Mouse (Mus musculus) fat pad, adult 2 months (tissue): ENCODE results near the gene Katnb1.

Experiments used
- DNase-seq: peaks from one replicate; pipeline ENCODE4 v3.0.0-alpha.2; 2011; ENCODE audit warnings: low read depth, low spot score; ENCODE audit errors: extremely low read depth

The Katnb1 gene

DNA sequence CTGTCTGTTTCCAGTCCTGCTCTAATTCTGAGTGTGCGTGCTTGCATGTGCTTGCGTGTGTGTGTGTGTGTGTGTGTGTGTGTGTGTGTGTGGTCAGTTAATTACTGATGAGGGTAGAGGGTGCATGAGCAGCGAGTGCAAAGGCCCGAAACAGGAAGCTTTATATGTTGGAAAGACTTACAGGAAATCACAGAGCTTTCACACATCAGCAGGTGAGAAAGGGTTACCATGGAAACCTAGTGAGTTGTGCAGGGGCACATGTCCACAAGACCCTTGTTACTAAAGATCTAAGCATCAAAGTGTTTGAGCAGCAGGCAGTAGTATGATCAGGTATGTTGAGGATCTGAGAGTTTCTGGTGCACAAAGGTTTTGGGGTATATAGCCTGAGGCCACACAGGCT lies 3.3 kb downstream of the Katnb1 start:
- DNase-seq, result no peak

DNA sequence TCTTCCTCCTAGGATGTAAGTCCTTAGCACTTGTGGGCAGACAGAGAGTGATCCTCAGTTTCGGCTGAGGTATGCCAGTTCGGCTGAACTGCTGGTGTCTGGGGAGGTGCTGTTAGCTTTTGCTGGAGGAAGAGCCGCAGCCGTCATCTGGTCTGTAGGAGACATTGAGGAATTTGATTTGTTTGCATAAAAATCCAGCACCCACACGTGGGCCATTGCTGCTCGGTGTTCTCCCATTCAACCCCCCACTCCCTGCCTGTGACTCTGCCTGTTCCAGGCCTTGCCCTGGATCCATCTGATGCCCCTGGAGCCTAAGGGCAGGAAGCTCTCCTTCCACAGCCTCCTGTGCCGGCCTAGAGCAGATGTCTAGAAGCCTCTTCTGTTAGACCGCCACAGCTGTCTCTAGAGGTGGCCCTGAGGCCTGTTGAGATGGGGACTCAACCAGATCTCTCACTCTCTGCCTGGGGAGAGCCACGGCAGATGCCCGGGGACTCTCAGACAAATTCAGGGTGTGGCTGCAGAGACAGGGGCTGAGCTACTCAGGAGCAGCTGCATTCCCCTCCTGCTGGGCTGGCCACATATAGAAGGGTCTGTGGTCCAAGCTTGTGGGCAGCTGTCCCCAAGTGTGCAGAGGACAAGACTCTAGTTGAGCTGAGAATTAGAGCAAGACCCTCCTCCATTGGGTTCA lies 3.9 kb downstream of the Katnb1 start:
- DNase-seq, result no peak

DNA sequence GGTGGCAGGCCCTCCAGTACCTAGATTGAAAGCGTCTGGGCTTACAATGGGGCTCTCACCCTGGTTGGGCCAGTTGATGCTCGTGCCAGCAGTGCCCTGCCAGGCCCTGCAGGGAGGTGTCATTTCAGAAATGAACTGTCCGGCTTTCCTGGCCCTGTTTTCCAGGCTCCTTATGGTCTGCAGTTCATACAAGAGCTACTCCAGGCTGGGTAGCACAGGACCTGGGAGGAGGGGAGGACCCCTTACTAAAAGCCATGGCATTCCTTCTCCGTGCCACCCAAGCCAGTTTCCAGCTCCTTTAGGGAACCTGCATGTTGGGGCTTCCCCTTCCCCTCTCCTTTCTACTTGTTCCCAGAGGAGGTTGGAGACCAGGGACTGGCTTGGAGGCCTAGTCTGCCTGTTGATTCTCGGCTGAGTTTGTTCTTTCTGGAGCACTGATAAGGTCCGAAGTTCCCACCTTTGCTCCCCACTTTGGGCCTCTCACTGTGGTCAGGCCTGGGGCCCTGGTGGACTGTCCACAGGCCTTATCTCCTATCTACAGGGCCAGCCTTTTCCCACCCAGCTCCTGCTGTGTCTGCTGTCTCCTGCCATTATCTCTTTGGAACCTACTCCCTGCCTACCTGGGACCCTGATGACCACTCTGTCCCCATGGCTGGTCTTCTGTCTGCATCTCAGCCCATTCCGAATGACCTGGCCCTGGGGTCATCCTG lies 4.6 kb downstream of the Katnb1 start:
- DNase-seq, result no peak

DNA sequence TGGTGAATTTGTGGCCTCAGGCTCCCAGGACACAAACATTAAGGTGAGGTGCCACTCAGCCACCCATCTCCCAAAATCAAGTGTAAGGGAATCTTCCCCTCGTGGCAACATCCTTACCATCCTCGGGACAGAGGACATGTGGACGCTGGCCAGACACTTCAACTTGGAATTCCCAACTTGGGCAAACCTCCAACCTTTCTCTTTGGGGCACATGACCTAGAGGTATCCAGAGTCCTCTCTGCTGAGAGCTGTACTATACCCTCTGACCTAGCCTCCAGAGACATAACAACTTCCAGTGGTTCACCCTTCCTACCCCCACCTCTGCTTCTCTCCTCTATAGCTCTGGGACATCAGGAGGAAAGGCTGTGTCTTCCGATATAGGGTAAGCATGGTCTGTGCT lies 12.6 kb downstream of the Katnb1 start:
- DNase-seq, result no peak

DNA sequence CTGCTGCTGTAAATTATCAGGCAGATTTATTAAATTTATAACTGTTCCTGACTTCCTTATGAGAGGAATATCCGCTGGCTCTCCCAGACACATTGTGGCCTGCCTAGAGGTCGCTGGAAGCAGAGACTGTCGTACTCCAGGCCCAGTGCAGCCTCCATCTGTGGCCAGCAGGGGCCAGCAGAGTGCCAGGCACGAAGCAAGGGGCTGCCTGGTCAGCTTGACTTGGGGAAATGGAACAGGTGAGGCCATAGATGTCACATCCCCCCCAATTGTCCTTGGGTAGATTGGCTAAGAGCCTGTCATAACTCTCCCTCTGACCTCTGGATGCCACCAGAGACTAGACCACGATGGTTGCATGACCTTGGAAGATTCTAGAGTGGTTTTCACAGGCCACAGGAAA lies 18.0 kb downstream of the Katnb1 start:
- no peak for DNase-seq

DNA sequence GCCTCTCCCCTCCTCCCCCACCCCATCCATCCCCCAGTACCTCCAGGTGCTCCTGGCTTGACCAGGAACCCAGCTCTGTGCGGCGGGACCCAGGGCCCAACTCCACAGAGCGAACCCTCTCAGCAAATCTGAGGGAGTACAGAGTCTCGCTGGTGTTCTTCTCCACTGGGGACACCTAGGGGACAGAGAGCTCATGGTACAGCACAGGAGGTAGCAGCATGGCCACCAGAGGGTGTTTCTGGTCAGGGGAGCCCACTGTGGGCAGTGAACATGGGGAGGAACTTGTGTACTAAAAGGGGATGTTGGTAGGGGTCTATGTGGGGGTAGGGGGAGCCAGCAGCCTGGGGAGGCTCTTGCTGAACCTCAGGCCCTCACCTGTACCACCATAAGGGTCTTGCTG lies 21.0 kb downstream of the Katnb1 start:
- no peak for DNase-seq

DNA sequence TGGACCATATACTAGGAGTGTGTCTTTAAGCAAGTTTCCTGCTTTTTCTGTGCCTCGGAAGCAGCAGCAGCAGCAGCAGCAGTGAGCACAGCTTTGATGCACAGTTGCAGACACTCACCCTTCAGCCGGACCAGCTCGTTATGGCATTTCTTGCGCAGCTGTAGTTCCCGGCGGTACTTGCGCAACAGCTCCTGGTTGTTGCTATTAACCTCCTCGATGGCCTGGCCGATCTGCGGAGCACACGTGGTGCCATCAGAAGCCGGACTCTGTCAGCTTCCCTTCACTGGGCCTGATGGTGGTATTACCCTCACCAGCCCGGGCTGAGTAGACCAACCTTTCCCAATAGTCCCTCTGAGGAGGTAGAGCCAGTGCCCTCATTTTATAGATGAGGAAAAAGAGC lies 26.3 kb downstream of the Katnb1 start:
- DNase-seq, result no peak

DNA sequence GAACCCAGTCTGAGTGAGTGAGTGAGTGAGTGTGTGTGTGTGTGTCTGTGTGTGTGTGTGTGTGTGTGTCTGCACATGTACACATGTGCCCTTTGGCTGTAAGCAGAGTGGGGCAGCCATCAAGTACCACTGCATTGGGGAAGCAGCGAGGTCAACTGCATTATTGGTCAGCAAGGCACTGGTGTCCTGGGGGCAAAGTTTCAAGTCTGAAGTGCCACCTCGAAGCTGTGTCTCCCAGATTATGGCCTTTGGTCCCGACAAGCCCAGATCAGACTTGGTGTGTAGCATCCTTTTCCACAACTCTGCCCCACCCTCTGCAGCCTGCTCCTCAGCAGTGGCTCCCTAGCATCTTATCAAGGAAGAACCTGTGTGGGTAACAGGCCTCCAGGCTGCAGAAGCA lies 31.6 kb downstream of the Katnb1 start:
- DNase-seq, result no peak

DNA sequence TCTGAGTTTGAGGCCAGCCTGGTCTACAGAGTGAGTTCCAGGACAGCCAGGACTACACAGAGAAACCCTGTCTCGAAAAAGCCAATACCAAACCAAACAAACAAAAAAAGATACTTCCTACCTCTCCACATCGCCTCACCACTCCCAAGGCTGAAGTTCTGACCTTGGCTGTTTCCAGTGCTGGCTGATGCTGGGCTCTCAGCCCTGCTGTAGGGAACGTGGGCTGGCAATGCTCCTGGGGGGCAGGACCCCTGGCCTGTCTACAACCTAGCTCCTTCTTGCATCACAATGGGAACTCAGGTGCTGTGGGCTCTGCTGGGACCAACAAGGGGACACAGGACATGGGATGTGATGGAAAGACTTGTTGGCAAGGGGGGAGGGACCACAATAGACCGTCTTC lies 32.1 kb downstream of the Katnb1 start:
- DNase-seq, result no peak

DNA sequence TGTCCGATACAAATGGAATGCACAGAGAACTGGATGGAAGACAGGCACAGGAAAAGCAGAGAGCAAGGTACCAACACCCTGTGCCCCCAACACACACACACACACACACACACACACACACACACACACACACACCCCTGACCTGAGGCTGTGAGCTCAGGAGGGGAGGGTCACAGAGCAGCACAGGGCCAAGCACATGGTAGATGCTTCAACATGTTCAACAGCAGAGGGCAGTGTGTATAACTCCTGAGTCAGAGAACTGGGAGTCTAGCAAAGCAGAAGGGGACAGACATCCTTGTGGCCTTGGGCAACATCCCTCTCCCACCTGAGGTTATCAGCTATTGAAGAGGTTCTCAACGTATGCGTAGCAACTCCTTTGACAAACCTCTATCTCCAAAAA lies 32.8 kb downstream of the Katnb1 start:
- DNase-seq, result no peak

DNA sequence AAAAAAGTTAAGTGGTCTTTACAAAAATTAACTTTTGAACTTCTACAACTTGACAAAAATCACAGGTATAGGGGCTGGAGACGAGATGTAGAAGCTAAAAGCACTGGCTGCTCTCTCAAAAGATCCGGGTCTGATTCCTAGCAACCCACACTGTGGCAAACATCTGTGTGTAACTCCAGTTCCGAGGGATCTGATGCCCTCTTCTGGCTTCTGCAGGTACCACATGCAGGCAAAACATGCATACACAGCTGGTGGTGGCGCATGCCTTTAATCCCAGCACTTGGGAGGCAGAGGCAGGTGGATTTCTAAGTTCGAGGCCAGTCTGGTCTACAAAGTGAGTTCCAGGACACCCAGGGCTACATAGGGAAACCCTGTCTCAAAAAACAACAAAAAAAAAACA lies 42.5 kb downstream of the Katnb1 start:
- no peak for DNase-seq

DNA sequence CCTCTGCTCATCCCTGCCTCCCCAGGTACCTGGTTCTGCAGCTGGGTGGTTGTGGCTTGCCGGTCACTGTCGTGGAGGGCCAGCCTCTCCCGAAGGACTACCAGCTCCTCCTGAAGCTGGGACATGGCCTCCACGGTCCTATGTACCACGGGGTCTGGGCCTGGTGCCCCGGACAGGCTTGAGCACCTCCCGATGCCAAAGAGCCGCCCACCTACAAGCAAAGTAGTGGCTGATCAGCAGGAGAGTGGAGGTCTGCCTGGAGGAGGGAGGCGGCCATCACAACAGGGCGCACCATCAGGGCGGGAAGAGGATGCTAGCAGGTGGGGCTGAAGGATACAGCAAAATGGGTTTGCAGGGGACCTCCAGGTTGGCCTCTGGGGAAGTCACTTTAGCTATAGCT lies 45.5 kb downstream of the Katnb1 start:
- no peak for DNase-seq

DNA sequence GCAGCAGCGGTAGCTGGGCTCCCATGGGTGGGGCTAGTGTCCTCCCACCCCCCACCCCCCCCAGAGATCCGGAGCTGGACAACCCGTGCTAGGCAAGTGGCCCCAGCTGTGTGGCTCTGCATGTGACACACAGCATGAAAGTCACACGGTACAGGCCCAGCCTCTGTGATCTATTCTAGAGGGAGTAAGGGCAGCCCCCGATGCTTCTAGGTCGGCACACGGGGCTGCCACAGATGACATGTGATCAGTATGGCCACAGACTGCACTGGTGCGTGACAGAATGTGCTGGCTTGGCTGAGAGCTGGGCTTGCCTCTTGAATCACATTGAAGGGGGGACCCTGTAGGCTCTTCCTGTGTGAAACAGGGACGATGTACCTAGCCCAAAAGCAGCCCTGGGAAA lies 46.7 kb downstream of the Katnb1 start:
- no peak for DNase-seq

DNA sequence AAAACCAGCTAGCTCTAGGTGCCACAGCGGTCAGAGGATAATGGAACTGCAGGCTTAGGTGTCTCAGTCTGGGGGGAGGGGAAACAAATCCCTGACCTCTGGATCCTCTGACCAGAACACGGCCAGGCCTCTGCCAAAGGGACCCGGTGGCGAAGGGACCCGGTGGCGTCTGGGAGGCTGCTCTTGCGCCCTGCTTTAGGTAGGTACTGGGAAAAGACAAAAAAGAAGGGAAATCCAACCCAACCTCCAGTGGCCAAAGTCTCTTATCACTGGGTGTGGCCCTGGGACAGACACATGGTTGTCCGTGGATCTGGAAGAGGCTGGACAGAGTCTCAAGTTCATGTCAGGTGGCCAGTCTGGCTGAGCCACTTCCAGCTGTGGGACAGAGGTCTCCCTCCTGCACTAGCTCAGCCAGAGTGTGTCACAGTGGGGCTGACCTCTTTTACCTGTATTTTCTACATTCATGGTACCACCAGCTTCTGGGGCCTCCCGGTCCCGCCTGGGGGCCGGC lies 47.8 kb downstream of the Katnb1 start:
- DNase-seq, result no peak

DNA sequence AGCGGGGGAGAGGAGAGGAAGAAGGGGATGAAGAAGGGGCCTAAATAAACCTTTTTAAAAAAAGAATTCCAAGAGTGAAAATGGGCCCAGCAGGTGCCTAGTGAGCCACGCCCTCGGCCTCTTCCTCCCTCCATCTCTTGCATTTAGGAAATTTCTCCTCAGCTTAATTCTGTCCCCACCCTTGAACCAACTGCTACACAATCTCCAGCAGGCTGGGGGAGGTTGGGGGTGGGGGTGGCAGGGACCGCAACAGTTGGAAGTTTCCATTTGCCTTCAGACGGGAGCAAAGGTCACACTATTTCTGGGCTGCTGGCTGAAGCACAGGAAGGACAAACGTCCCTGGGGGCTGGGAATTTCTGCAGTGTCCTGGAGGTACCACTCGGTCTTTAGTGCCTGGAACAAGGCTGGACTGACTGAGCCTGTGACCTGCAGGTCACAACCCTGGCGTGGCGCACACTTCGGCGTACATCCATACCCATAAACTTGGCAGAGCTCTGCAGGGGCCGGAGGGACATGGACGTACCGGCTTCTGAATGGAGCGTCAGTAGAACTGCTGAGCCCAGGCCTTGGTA lies 50.1 kb downstream of the Katnb1 start:
- no peak for DNase-seq

DNA sequence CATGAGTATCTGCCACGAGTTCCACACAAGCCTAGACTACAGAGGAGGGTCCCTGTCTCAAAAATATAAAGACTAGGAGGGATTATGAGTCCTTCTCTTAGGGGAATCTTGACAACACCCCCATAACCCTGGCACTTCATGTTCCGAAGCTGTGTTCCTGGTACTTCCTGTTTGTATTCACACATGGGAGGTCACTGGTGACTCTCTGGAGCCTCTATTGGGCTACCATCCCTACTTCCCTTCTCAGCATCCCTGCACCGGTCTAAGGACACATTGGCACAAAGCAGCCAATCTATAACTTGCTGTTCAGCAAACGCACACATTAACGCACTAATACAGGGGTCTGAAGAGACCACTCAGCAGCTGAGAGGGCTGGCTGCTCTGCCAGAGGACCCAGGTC lies 51.0 kb downstream of the Katnb1 start:
- DNase-seq, result no peak

DNA sequence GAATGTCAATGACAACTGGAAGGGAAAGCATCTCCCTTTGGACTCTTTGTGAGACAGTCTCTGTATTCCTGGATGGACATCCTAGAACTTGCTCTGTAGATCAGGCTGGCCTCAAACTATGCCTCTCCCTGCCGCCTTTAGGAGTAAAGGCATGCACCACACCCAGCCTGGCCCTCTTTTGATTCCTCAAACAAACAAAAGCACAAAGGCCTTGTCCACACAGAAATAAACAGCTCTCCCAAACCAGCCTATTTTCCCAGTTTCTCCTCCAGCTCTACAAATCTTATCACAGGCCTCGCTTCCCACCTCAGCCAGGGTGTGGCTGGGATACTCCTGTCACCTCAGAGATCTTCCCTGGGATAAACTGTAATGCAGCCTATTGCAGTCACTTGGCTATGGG lies 53.2 kb downstream of the Katnb1 start:
- DNase-seq, result no peak

DNA sequence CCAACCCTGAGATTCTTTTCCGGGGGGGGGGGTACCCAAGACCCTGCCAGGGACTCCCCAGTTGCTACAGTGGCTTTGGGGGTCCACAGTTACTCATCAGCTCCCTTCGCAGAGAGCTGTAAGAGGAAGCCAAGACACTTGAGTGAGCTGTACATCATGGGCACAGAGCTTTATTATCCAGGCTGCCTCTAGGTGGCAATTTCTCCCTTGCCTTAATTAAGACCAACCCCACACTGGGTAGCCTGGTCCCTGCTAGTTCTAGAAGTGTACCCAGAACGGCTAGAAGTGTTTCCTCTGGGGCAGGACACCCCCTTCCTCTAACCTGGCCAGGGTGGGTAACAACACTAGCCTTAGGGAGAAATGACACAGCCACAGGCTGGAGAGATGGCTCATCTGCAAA lies 54.3 kb downstream of the Katnb1 start:
- DNase-seq, result no peak

DNA sequence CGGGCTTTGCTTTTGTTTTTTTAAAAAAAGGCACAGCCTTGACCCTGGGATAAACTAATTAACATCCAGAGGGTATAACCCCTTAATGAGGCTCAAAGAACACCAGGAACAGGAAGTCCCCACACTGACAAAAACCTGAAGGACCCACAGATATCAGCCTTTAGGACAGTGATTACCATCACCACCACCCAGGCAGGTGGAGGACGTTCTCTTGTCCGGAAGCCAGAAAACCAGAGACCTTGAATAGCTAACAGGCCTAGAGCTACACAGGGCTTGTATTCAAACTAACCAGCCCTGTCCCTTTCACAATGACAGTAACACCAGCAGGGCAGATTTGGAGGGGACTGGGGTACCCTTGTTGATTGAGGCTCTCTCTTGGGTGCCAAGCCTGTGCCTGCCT lies 55.2 kb downstream of the Katnb1 start:
- DNase-seq, result no peak

DNA sequence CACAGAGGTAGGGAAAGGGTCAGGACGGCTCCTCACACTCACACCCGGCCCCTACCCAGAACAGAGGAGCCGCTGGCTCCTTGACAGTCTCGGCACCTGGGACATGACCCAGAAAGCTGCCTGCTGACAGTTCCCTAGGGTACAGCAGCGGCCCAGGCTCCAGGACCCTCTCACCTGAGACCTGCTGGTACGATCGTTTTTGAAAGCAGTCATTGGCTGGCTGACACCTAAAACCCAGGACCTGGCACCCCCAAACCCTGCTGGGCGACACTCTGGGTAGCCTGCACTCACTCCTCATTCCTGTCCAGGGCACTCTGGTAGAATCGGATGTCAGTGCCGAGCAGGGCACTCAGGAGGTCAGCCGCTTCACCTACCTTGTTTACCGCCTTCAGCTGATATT lies 56.2 kb downstream of the Katnb1 start:
- no peak for DNase-seq

DNA sequence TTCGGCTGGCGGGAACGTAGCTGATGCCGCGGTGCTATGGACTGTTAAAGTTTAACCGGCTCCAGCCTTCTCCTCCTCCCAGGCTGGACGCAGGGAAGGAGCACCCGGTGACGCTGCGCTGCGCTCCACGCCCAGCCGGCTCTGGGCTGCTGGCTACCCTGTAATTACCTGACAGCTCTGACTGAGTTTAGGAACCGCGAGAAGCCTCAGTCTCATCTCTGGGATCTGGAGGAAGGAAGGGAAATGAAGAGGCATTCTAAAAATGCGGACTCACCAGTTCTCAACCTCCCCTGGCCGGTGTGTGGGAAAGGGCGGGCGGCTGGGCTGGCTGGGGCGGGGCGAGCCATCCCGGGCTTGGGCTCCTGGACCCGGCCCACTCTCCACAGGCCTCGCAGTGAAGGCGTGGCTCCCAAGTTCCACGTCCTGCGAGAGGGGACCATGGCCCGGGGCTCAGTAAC lies 56.7 kb downstream of the Katnb1 start:
- DNase-seq, result no peak

DNA sequence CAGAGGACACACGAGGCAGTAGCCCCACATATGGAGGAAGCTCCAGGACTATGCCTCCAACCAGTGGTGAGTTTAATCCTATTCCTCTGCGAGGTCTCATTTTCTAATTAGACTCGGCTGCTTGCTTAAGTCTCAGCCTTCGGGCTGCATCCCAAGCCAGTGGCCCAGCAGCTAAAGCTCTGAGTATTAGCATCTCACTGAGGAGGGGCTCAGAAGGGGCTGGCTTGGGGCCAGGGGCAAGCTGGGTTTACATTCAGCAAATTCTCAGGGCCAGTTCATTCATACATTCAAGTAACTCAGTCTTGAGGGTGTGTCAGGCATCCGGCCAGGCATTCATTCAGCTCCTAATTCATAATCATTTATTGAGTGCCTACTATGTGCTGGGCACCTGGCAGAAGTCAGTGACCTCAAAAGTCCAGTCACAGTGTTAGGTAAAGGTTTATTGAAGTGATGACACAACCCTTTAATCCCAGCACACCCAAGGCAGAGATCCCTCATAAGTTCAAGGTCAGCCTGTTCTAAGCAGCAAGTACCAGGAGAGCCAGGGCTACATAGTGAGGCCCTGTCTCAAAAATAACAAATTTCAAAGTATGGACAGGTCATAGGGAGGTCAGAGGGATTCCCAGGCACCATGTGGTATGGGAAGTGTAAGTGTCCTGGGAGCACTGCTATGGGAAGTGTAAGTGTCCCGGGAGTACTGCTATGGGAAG lies 57.5 kb downstream of the Katnb1 start:
- DNase-seq, result no peak
